Mouse (Mus musculus) MEL (cell line): ENCODE measurements around the gene Cdk1. TPM values are rescaled to one million over a fixed set of nuclear protein-coding genes. Genes with fewer than 3 reads are reported as not detected.

ENCODE experiments used
- DNase-seq: peaks from one replicate; pipeline ENCODE4 v3.0.0; 2011; ENCODE audit warnings: low read depth, low spot score
- H3K27ac ChIP-seq: 2 replicates; pipeline ENCODE4 v1.5.1; 2012; ENCODE audit warnings: low read depth, mild to moderate bottlenecking, control low read depth, low read length, moderate library complexity; ENCODE audit not compliant: control insufficient read depth
- H3K27me3 ChIP-seq, 2 experiments: fragments of 150-350 bp in 1 of 2; sonication (generic) in 1 of 2; 2 replicates each; pipeline ENCODE4 v1.6.1; 2012; ENCODE audit warnings: low read length in 2 of 2, mild to moderate bottlenecking in 2 of 2, improper control_type of control experiment in 1 of 2, moderate library complexity in 1 of 2; ENCODE audit not compliant: insufficient read depth in 2 of 2, control insufficient read depth in 1 of 2
- H3K36me3 ChIP-seq, 2 experiments: 2 replicates each; pipeline ENCODE4 v1.6.1; 2012 to 2014; ENCODE audit warnings: low read length in 2 of 2, improper control_type of control experiment in 1 of 2, inconsistent platforms in 1 of 2, mild to moderate bottlenecking in 1 of 2; ENCODE audit not compliant: insufficient read depth in 2 of 2, control insufficient read depth in 1 of 2
- H3K4me1 ChIP-seq, 2 experiments: fragments of 150-350 bp in 1 of 2; sonication (generic) in 1 of 2; 2 replicates each; pipeline ENCODE4 v1.6.1; 2012; ENCODE audit warnings: low read length in 2 of 2, improper control_type of control experiment in 1 of 2, mild to moderate bottlenecking in 1 of 2; ENCODE audit not compliant: insufficient read depth in 2 of 2, control insufficient read depth in 1 of 2
- H3K4me3 ChIP-seq, 2 experiments: fragments of 150-350 bp in 1 of 2; sonication (generic) in 1 of 2; 2 replicates each; pipeline ENCODE4 v1.5.1; 2012; ENCODE audit warnings: low read depth in 2 of 2, low read length in 2 of 2, mild to moderate bottlenecking in 2 of 2, moderate library complexity in 2 of 2, control low read depth in 1 of 2, improper control_type of control experiment in 1 of 2; ENCODE audit not compliant: control insufficient read depth in 1 of 2, insufficient read depth in 1 of 2
- H3K79me2 ChIP-seq: 2 replicates; pipeline ENCODE4 v1.6.1; 2012; ENCODE audit warnings: mild to moderate bottlenecking, low read length, moderate library complexity; ENCODE audit not compliant: control insufficient read depth, poor library complexity, insufficient read depth
- H3K9ac ChIP-seq: 2 replicates; pipeline ENCODE4 v1.6.1; 2012; ENCODE audit warnings: low read depth, mild to moderate bottlenecking, control low read depth, low read length, moderate library complexity; ENCODE audit not compliant: control insufficient read depth, poor library complexity, severe bottlenecking
- H3K9me3 ChIP-seq: fragments of 150-350 bp; sonication (generic); replicated peaks from 2 replicates; pipeline ENCODE4 v1.6.1; 2012; ENCODE audit warnings: mild to moderate bottlenecking, low read length, improper control_type of control experiment, moderate library complexity; ENCODE audit not compliant: insufficient read depth
- BHLHE40 ChIP-seq: IDR thresholded peaks from 2 replicates; pipeline ENCODE4 v1.6.1; 2012; ENCODE audit warnings: low read depth, mild to moderate bottlenecking, inconsistent platforms, low read length, improper control_type of control experiment, borderline replicate concordance
- CHD1 ChIP-seq: IDR thresholded peaks from 2 replicates; pipeline ENCODE4 v1.6.1; 2012; ENCODE audit warnings: low read depth, mild to moderate bottlenecking, inconsistent platforms, low read length, improper control_type of control experiment
- ETS1 ChIP-seq: IDR thresholded peaks from 2 replicates; pipeline ENCODE4 v1.6.1; 2012; ENCODE audit warnings: low read depth, mild to moderate bottlenecking, inconsistent platforms, low read length, improper control_type of control experiment, moderate library complexity
- GABPA ChIP-seq: IDR thresholded peaks from 2 replicates; pipeline ENCODE4 v1.6.1; 2012; ENCODE audit warnings: low read depth, mild to moderate bottlenecking, inconsistent platforms, low read length, improper control_type of control experiment, moderate library complexity
- GATA1 ChIP-seq: IDR thresholded peaks from 2 replicates; pipeline ENCODE4 v1.6.1; 2011; ENCODE audit warnings: low read depth, low read length, improper control_type of control experiment
- JUND ChIP-seq: IDR thresholded peaks from 2 replicates; pipeline ENCODE4 v1.6.1; 2011; ENCODE audit warnings: low read depth, mild to moderate bottlenecking, improper control_type of control experiment, low read length
- MEF2A ChIP-seq: IDR thresholded peaks from 2 replicates; pipeline ENCODE4 v1.6.1; 2014; ENCODE audit warnings: low read depth, mild to moderate bottlenecking, inconsistent platforms, low read length, improper control_type of control experiment; ENCODE audit not compliant: poor library complexity, insufficient replicate concordance, severe bottlenecking; ENCODE audit errors: extremely low read depth
- MXI1 ChIP-seq: IDR thresholded peaks from 2 replicates; pipeline ENCODE4 v1.6.1; 2011; ENCODE audit warnings: mild to moderate bottlenecking, low read depth, low read length, improper control_type of control experiment
- POLR2A ChIP-seq, 2 experiments: IDR thresholded peaks; 2 replicates each; pipeline ENCODE4 v1.6.1; 2011 to 2012; ENCODE audit warnings: low read length in 2 of 2, mild to moderate bottlenecking in 2 of 2, control low read depth in 1 of 2, improper control_type of control experiment in 1 of 2, low read depth in 1 of 2, moderate library complexity in 1 of 2; ENCODE audit not compliant: control insufficient read depth in 1 of 2, insufficient read depth in 1 of 2, poor library complexity in 1 of 2
- POLR2AphosphoS2 ChIP-seq: IDR thresholded peaks from 2 replicates; pipeline ENCODE4 v1.6.1; 2011; ENCODE audit warnings: low read length, improper control_type of control experiment
- RAD21 ChIP-seq: IDR thresholded peaks from 2 replicates; pipeline ENCODE4 v1.6.1; 2011; ENCODE audit warnings: mild to moderate bottlenecking, low read depth, low read length, improper control_type of control experiment
- RCOR1 ChIP-seq: IDR thresholded peaks from 2 replicates; pipeline ENCODE4 v1.6.1; 2012; ENCODE audit warnings: low read depth, mild to moderate bottlenecking, inconsistent platforms, low read length, improper control_type of control experiment
- SIN3A ChIP-seq: IDR thresholded peaks from 2 replicates; pipeline ENCODE4 v1.6.1; 2012; ENCODE audit warnings: low read length, improper control_type of control experiment, inconsistent platforms
- TCF12 ChIP-seq: IDR thresholded peaks from 2 replicates; pipeline ENCODE4 v1.6.1; 2014; ENCODE audit warnings: low read depth, mild to moderate bottlenecking, inconsistent platforms, low read length, improper control_type of control experiment, moderate library complexity
- UBTF ChIP-seq: IDR thresholded peaks from 2 replicates; pipeline ENCODE4 v1.6.1; 2012; ENCODE audit warnings: low read depth, mild to moderate bottlenecking, inconsistent platforms, low read length, improper control_type of control experiment, moderate library complexity, borderline replicate concordance; ENCODE audit not compliant: insufficient read depth
- ZKSCAN1 ChIP-seq: IDR thresholded peaks from 2 replicates; pipeline ENCODE4 v1.6.1; 2012; ENCODE audit warnings: low read depth, mild to moderate bottlenecking, inconsistent platforms, low read length, improper control_type of control experiment, moderate library complexity
- ZMIZ1 ChIP-seq: IDR thresholded peaks from 2 replicates; pipeline ENCODE4 v1.6.1; 2012; ENCODE audit warnings: low read depth, mild to moderate bottlenecking, inconsistent platforms, low read length, improper control_type of control experiment, moderate library complexity
- ZNF384 ChIP-seq: IDR thresholded peaks from 2 replicates; pipeline ENCODE4 v1.6.1; 2012; ENCODE audit warnings: low read depth, mild to moderate bottlenecking, inconsistent platforms, low read length, improper control_type of control experiment
- polyA plus RNA-seq, 2 experiments: library from polyadenylated mRNA; stranded (reverse) in 1 of 2; unstranded in 1 of 2; fragments of >175 nt in 1 of 2; fragments of >200 nt in 1 of 2; gene quantifications; 2 replicates each; pipeline versions ENCODE4 v1.2.1 to v1.2.4; 2012; ENCODE audit warnings: low replicate concordance in 2 of 2, low read depth in 1 of 2; ENCODE audit not compliant: insufficient read length in 2 of 2, insufficient read depth in 1 of 2, missing spikeins in 1 of 2
- total RNA-seq: library from RNA; depleted of rRNA; stranded (reverse); fragments of 300-350 nt; gene quantifications from 2 replicates; pipeline ENCODE4 v1.2.3, GENCODE M21; 2012

The Cdk1 gene
- total and polyA plus RNA-seq, 3 experiments = 223 to 562 (median 311) TPM

DNA sequence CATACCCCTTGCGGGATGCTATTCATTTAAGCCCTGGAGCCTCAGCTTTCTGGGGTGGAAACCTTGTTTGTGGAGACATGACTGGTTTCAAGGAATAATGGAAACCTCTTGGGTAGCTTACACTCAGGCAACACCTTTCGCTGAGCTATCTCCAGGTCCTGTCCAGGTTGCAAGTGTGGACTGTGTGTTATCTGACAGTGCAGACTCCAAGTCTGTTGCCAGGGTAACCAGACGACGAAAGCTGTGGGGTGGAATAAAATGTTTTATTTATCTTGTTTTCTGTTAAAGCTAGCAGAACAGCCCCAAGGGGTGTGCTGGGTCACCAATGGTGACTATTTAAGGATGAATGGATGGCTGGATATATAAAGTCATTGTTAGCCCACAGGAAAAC lies 24.1 kb downstream of the Cdk1 start:
- Histone ChIP-seq H3K9ac (no peak overlapping the region), H3K36me3 (no peaks in the 10 kb centered on the region), H3K79me2 (no peaks in the 10 kb centered on the region), H3K4me3 (no peak overlapping the region), H3K27me3 (no peaks in the 10 kb centered on the region), H3K27ac (no peak overlapping the region), H3K9me3 (no peaks in the 10 kb centered on the region), H3K4me1 (no peaks in the 10 kb centered on the region)
- no peak for TF ChIP-seq TCF12
- no peak for DNase-seq

GRCm38 (mm10) chr10:69328029-69328655 lies 24.6 kb downstream of the Cdk1 start:
- TF ChIP-seq ZKSCAN1 = no peak
- no peak for TF ChIP-seq ETS1
- no peak for TF ChIP-seq JUND
- TF ChIP-seq POLR2A (IDR thresholded peaks at IDR 0.05; ENCODE audit: control insufficient read depth in 1 of 2, insufficient read depth in 1 of 2, low read depth in 1 of 2, low read length in 2 of 2, poor library complexity in 1 of 2) = no peak
- TF ChIP-seq ZNF384 = no peak
- no peak for TF ChIP-seq RCOR1
- TF ChIP-seq MXI1 = no peak
- no peak for TF ChIP-seq POLR2AphosphoS2
- no peak for TF ChIP-seq GATA1
- TF ChIP-seq RAD21 = no peak
- no peak for TF ChIP-seq SIN3A
- TF ChIP-seq CHD1 = no peak
- no peak for TF ChIP-seq MEF2A
- TF ChIP-seq GABPA = no peak
- TF ChIP-seq BHLHE40 = no peak
- no peak for TF ChIP-seq ZMIZ1
- no peak for TF ChIP-seq UBTF
- H3K4me1 ChIP-seq = no peaks in the 10 kb centered on the region
- H3K79me2 ChIP-seq = no peaks in the 10 kb centered on the region
- no peak overlapping the region for H3K9ac ChIP-seq
- H3K9me3 ChIP-seq = no peaks in the 10 kb centered on the region
- DNase-seq = no peak
- no peaks in the 10 kb centered on the region for H3K27me3 ChIP-seq
- no peak overlapping the region for H3K27ac ChIP-seq
- no peaks in the 10 kb centered on the region for H3K36me3 ChIP-seq
- H3K4me3 ChIP-seq = no peak overlapping the region
